Mouse (Mus musculus): ENCODE data around the gene Atp6v0e2. TPM values are rescaled to one million over a fixed set of nuclear protein-coding genes. Genes with fewer than 3 reads are reported as not detected.
A peak's percentile ranks its signal among the peaks of the same experiment; 100 is the strongest.

The Atp6v0e2 gene
- polyA plus RNA-seq, 1 experiment from 2014 or later: 22.8 TPM

DNA sequence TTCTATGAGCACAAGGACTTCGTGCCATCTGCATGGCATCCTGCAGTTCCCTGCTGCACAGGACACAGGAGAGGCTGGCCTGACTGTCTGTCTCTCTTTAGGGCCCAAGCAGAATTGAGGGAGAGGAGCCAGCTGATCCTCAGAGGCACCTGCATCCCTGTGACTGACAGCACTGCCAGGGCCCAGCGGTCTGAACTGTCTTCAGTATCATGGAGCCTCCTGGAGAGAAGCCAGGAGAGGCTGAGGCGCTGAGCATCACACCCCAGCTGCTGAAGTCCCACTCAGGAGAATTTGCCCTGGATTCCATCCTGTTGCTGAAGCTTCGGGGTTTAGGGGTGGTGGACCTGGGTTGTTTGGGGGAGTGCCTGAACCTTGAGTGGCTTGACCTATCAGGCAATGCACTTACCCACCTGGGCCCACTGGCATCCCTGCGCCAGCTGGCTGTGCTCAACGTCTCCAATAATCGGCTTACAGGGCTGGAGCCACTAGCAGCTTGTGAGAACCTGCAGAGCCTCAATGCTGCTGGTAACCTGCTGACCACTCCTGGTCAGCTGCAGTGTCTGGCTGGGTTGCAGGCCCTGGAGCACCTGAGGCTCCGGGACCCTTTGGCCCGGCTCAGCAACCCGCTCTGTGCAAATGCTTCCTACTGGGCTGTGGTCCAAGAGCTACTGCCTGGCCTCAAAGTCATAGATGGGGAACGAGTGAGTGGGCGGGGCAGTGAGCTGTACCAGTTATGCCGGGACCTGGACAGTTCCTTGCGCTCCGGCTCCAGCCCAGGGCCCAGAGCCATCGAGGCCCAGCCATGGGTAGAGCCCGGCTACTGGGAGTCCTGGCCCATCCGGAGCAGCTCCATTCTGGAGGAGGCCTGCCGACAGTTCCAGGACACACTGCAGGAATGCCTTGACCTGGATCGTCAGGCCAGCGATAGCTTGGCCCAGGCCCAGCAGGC, 30.9 kb downstream of the Atp6v0e2 start:
- ATAC-seq (ENCODE audit: insufficient number of reproducible peaks, insufficient read depth, low FRiP score, low read depth): peak; percentile 58
- peaks cover 41 to 55% of the 10 kb centered on the region in 2 experiments for H3K4me1 ChIP-seq (ENCODE audit: control insufficient read depth in 2 of 2, insufficient read depth in 2 of 2, low read length in 2 of 2)
- H3K9ac ChIP-seq (ENCODE audit: low read length): peak overlapping the region; percentile 51
- H3K9me3 ChIP-seq (ENCODE audit: control insufficient read depth, low read length): no peaks in the 10 kb centered on the region
- peaks cover 6% of the 10 kb centered on the region for H3K36me3 ChIP-seq (ENCODE audit: control insufficient read depth, insufficient read depth, low read length)
- H3K27me3 ChIP-seq (ENCODE audit: control insufficient read depth, insufficient read depth, low read length): no peaks in the 10 kb centered on the region
- 24% methylated on average over 21 of the region's 21 CpGs for WGBS
- peak overlapping the region in 1 of 2 experiments; percentile 2; a peak in 1 of 4 replicates for H3K4me3 ChIP-seq (ENCODE audit: control insufficient read depth in 1 of 2, insufficient read depth in 1 of 2, low read depth in 1 of 2, low read length in 2 of 2)
- H3K4me2 ChIP-seq (ENCODE audit: low read length): peak overlapping the region; percentile 52
- peak overlapping the region; percentile 58 to 81 for H3K27ac ChIP-seq (replicated peaks in 1 of 2; ENCODE audit: control insufficient read depth in 1 of 2, insufficient read depth in 1 of 2, low read depth in 2 of 2, low read length in 2 of 2)

DNA sequence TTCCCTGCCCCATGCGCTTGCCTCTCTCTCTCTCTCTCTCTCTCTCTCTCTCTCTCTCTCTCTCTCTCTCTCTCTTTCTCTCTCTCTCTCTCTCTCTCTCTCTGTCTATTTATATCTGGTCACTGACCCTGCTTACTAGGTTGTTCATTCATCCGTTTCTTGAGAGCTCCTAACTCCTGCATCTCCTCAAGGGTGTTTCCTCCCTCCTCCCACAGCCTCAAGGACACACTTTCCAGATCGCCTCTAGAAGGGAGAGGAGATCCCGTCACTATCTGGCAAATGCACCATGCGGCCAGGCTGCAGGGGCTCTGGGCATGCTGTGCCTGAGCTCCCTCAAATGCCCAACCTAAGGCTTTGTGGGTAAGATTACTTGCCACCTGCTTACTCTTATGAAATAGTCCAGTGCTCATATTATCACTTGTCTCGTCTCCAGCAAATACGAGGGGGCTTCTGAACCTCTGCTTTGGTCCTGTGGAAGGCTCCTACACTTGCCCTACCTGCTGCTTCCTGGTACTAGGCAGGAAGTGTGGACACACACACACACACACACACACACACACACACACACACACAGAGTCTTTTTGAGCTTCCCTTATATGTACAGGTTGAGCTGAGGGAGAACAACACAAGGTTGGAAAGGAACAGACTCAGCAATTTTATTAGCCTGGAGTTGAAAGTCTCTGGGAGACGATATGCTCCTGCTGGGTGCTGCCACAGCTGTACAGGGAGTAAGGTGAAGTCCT, 31.8 kb downstream of the Atp6v0e2 start:
- Histone ChIP-seq H3K27ac (replicated peaks in 1 of 2; ENCODE audit: control insufficient read depth in 1 of 2, insufficient read depth in 1 of 2, low read depth in 2 of 2, low read length in 2 of 2) (peak overlapping the region; percentile 58 to 81), H3K27me3 (ENCODE audit: control insufficient read depth, insufficient read depth, low read length) (no peaks in the 10 kb centered on the region), H3K4me1 (ENCODE audit: control insufficient read depth in 2 of 2, insufficient read depth in 2 of 2, low read length in 2 of 2) (peaks cover 46 to 56% of the 10 kb centered on the region in 2 experiments), H3K4me2 (ENCODE audit: low read length) (peak overlapping the region; percentile 52), H3K36me3 (ENCODE audit: control insufficient read depth, insufficient read depth, low read length) (peaks cover 6% of the 10 kb centered on the region), H3K4me3 (ENCODE audit: control insufficient read depth in 1 of 2, insufficient read depth in 1 of 2, low read depth in 1 of 2, low read length in 2 of 2) (peak overlapping the region in 1 of 2 experiments; percentile 2; a peak in 1 of 4 replicates), H3K9me3 (ENCODE audit: control insufficient read depth, low read length) (no peaks in the 10 kb centered on the region), H3K9ac (ENCODE audit: low read length) (peak overlapping the region; percentile 51)
- ATAC-seq (ENCODE audit: insufficient number of reproducible peaks, insufficient read depth, low FRiP score, low read depth): no peak
- 36% methylated on average over 8 of the region's 8 CpGs for WGBS

DNA sequence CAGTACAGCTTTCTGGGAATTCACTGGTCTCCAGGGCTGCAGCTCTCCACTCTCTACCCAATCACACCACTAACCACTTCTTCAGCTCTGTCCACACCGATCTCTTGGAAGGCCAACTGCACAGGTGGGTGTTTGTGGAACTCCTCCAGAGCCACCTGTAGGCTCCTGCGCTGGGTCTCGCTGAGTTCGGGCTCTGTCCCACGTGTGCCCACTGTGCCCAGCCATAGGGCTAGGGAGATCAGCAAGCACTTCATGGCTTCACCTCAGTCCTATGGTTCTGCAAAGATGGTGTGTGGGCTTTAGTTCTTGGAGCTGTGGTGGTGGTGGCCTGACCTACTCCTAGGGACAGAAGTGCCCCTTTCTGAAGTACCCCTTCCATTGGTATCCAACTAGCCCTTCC, 34.6 kb downstream of the Atp6v0e2 start:
- H3K4me3 ChIP-seq (ENCODE audit: control insufficient read depth in 1 of 2, insufficient read depth in 1 of 2, low read depth in 1 of 2, low read length in 2 of 2): peak overlapping the region in 1 of 2 experiments; percentile 11; a peak in 1 of 4 replicates
- no peaks in the 10 kb centered on the region for H3K9me3 ChIP-seq (ENCODE audit: control insufficient read depth, low read length)
- peaks cover 36 to 41% of the 10 kb centered on the region in 2 experiments for H3K4me1 ChIP-seq (ENCODE audit: control insufficient read depth in 2 of 2, insufficient read depth in 2 of 2, low read length in 2 of 2)
- peak overlapping the region; percentile 54 to 70; a peak in 3 of 4 replicates for H3K27ac ChIP-seq (replicated peaks in 1 of 2; ENCODE audit: control insufficient read depth in 1 of 2, insufficient read depth in 1 of 2, low read depth in 2 of 2, low read length in 2 of 2)
- ATAC-seq (ENCODE audit: insufficient number of reproducible peaks, insufficient read depth, low FRiP score, low read depth): no peak
- H3K27me3 ChIP-seq (ENCODE audit: control insufficient read depth, insufficient read depth, low read length): no peaks in the 10 kb centered on the region
- WGBS: 84% methylated on average over 5 of the region's 5 CpGs
- peak overlapping the region; percentile 12; the same call in 1 of the 2 replicates for H3K4me2 ChIP-seq (ENCODE audit: low read length)
- no peak overlapping the region for H3K9ac ChIP-seq (ENCODE audit: low read length)
- no peaks in the 10 kb centered on the region for H3K36me3 ChIP-seq (ENCODE audit: control insufficient read depth, insufficient read depth, low read length)

DNA sequence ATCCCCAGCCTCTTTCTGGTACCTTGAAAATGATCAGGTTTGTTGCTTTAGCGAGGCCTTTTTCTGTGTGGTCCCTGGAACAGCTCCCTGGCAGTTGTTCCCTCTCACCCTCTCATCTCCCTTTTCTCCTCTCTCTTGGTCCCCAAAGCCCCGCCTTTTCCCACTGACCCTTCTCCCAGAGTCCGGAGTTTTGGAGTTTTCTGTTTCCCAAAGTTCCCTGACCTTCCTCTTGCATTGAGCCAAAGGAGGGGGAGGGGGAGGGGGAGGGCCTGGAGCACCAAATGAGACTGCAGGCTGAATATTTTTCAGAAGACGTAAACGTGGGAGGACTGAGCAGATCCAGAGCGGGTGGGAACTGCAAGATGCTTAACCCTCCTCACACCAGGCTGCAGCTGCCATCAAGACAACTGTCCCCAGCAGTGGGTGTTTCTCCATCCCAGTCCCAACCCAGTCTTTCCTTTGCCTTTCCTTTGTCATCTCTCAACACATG, 35.2 kb downstream of the Atp6v0e2 start, which contains the start of gene Rarres2:
TSS of gene Rarres2 (minus strand) at position 218 of the 490 bp plus-strand sequence.
- Histone ChIP-seq H3K9ac (ENCODE audit: low read length) (peak within 1 kb of the TSS; percentile 38; the same call in 1 of the 2 replicates), H3K9me3 (ENCODE audit: control insufficient read depth, low read length) (no peaks in the 10 kb centered on the region), H3K4me1 (ENCODE audit: control insufficient read depth in 2 of 2, insufficient read depth in 2 of 2, low read length in 2 of 2) (peaks cover 36% of the 10 kb centered on the region in 2 experiments), H3K27me3 (ENCODE audit: control insufficient read depth, insufficient read depth, low read length) (no peaks in the 10 kb centered on the region), H3K27ac (replicated peaks in 1 of 2; ENCODE audit: control insufficient read depth in 1 of 2, insufficient read depth in 1 of 2, low read depth in 2 of 2, low read length in 2 of 2) (peak within 1 kb of the TSS; percentile 70 to 74), H3K36me3 (ENCODE audit: control insufficient read depth, insufficient read depth, low read length) (no peaks in the 10 kb centered on the region), H3K4me2 (ENCODE audit: low read length) (peak within 1 kb of the TSS; percentile 12; the same call in 1 of the 2 replicates), H3K4me3 (ENCODE audit: control insufficient read depth in 1 of 2, insufficient read depth in 1 of 2, low read depth in 1 of 2, low read length in 2 of 2) (peak within 1 kb of the TSS in 1 of 2 experiments; percentile 11; a peak in 1 of 4 replicates)
- no peak for ATAC-seq (ENCODE audit: insufficient number of reproducible peaks, insufficient read depth, low FRiP score, low read depth)
- WGBS: 20% methylated on average over 6 of the region's 6 CpGs

DNA sequence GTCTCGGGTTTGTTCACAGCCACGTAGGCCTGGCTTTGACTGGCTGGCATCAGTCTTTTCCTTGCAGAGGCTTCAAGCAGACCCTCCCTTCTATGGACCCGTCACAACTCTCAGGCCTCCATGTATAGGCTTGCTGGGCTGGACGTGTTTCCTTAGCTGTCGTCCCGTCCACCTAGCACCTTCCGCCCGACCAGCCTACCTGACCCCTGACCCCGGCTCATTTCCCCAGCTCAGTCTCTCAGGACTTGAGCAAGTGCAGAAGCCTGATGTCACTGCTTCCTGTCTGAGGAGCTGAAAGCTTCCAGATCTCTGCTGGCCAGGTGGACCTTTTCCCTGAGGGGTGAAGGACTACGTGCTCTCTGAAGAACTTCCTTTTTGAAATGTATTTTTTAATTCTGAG, 35.9 kb downstream of the Atp6v0e2 start:
- no peak overlapping the region for H3K4me3 ChIP-seq (ENCODE audit: control insufficient read depth in 1 of 2, insufficient read depth in 1 of 2, low read depth in 1 of 2, low read length in 2 of 2)
- peak; percentile 31; the same call in 1 of the 2 replicates for ATAC-seq (ENCODE audit: insufficient number of reproducible peaks, insufficient read depth, low FRiP score, low read depth)

DNA sequence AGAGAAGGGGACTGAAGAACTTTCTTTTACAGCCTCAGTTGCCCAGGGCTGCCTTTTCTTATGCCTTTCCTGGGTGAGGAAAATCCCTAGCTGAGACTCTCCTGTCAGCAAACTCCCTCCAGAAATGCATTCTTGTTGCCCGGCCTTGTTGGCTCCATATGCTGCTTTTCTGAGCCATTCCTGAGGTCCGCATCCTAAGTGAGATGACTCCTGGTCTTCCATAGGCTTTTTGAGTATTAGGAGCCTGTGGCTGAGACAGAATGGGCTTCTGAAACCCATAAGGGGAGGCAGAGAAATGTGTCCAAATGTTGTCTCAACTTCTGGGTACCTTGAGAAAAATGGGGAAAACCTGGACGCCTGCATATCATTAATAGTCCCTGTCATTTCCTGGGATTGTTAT, 36.6 kb downstream of the Atp6v0e2 start:
- ATAC-seq (ENCODE audit: insufficient number of reproducible peaks, insufficient read depth, low FRiP score, low read depth): no peak
- peaks cover 27 to 28% of the 10 kb centered on the region in 2 experiments for H3K4me1 ChIP-seq (ENCODE audit: control insufficient read depth in 2 of 2, insufficient read depth in 2 of 2, low read length in 2 of 2)
- no peak overlapping the region for H3K4me2 ChIP-seq (ENCODE audit: low read length)
- H3K9me3 ChIP-seq (ENCODE audit: control insufficient read depth, low read length): no peaks in the 10 kb centered on the region
- H3K36me3 ChIP-seq (ENCODE audit: control insufficient read depth, insufficient read depth, low read length): no peaks in the 10 kb centered on the region
- 48% methylated on average over 3 of the region's 3 CpGs for WGBS
- no peak overlapping the region for H3K4me3 ChIP-seq (ENCODE audit: control insufficient read depth in 1 of 2, insufficient read depth in 1 of 2, low read depth in 1 of 2, low read length in 2 of 2)
- H3K27me3 ChIP-seq (ENCODE audit: control insufficient read depth, insufficient read depth, low read length): no peaks in the 10 kb centered on the region
- H3K27ac ChIP-seq (replicated peaks in 1 of 2; ENCODE audit: control insufficient read depth in 1 of 2, insufficient read depth in 1 of 2, low read depth in 2 of 2, low read length in 2 of 2): peak overlapping the region; percentile 41 to 58; a peak in 3 of 4 replicates
- no peak overlapping the region for H3K9ac ChIP-seq (ENCODE audit: low read length)

More for the DNA sequence above, 35.9 kb downstream of the Atp6v0e2 start:
- H3K4me2 ChIP-seq (ENCODE audit: low read length): no peak overlapping the region
- 31% methylated on average over 10 of the region's 10 CpGs for WGBS
- H3K27me3 ChIP-seq (ENCODE audit: control insufficient read depth, insufficient read depth, low read length): no peaks in the 10 kb centered on the region
- H3K4me1 ChIP-seq (ENCODE audit: control insufficient read depth in 2 of 2, insufficient read depth in 2 of 2, low read length in 2 of 2): peaks cover 30 to 33% of the 10 kb centered on the region in 2 experiments
- peak overlapping the region; percentile 38; the same call in 1 of the 2 replicates for H3K9ac ChIP-seq (ENCODE audit: low read length)
- H3K9me3 ChIP-seq (ENCODE audit: control insufficient read depth, low read length): no peaks in the 10 kb centered on the region
- H3K36me3 ChIP-seq (ENCODE audit: control insufficient read depth, insufficient read depth, low read length): no peaks in the 10 kb centered on the region
- H3K27ac ChIP-seq (replicated peaks in 1 of 2; ENCODE audit: control insufficient read depth in 1 of 2, insufficient read depth in 1 of 2, low read depth in 2 of 2, low read length in 2 of 2): peak overlapping the region; percentile 70 to 74

DNA sequence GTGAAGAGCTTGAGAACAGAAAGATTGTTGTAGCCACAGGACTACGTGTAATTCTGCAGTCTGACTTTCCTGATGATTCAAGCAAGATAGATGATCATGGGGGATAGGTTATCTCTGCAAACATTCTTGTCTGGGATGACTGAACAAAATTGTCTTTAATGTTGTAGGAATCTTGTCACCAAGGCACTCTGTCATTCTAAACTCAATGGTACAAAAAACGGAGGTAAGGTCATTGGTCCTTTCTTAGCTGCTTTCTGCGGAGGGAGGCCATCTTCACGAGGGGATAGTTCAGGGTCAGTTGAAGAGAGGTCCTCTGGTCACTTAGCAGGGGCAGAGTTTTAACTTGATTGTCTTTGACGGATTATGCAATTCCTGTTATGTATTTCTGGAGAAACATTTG, 41.3 kb downstream of the Atp6v0e2 start:
- Histone ChIP-seq H3K4me2 (ENCODE audit: low read length) (peak overlapping the region; percentile 48; the same call in 1 of the 2 replicates), H3K4me3 (ENCODE audit: control insufficient read depth in 1 of 2, insufficient read depth in 1 of 2, low read depth in 1 of 2, low read length in 2 of 2) (no peak overlapping the region), H3K9me3 (ENCODE audit: control insufficient read depth, low read length) (no peaks in the 10 kb centered on the region), H3K27ac (replicated peaks in 1 of 2; ENCODE audit: control insufficient read depth in 1 of 2, insufficient read depth in 1 of 2, low read depth in 2 of 2, low read length in 2 of 2) (peak overlapping the region; percentile 15 to 75; a peak in 2 of 4 replicates), H3K9ac (ENCODE audit: low read length) (no peak overlapping the region), H3K4me1 (ENCODE audit: control insufficient read depth in 2 of 2, insufficient read depth in 2 of 2, low read length in 2 of 2) (peaks cover 20 to 30% of the 10 kb centered on the region in 2 experiments), H3K36me3 (ENCODE audit: control insufficient read depth, insufficient read depth, low read length) (no peaks in the 10 kb centered on the region), H3K27me3 (ENCODE audit: control insufficient read depth, insufficient read depth, low read length) (no peaks in the 10 kb centered on the region)
- no peak for ATAC-seq (ENCODE audit: insufficient number of reproducible peaks, insufficient read depth, low FRiP score, low read depth)
- WGBS: 48% methylated on average over 5 of the region's 5 CpGs
